Comparison of ENCODE assay signal across 9 mouse cellular contexts in the genomic region with DNA sequence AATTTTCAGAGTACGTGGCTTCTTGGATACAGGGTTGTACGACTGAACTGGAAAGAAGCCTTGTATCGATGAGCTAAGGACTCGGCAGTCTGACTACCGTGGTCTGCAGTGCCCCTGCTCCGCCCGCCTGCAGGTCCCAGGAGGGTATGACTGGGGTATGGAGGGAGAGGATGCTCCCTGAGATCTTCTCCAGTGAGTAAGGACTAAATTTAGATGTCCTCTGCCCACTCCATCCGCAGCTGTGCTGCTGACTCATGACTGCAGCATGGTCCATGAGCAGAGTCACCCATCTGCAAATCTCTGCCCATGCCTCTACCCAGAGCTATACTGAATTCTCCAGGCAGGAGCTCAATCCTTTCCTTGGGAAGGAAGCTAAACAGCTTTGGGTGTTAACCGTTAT. TPM values are rescaled to one million over a fixed set of nuclear protein-coding genes. Genes with fewer than 3 reads are reported as not detected.
DNase-seq lines count a peak whose midpoint lies in the region; ATAC-seq and TF ChIP-seq lines count a peak whose summit lies in the region.
"Had no signal": no experiment of that assay in that cellular context is flagged by ENCODE, and none has a peak within 500 bp of the region (broad histone marks: within the 10 kb centered on the region; RNA-seq: fewer than 3 reads in every experiment).

No protein-coding gene starts in this region.

- WGBS in heart, adult 2 months = 17% methylated on average over 9 of the region's 9 CpGs
- 52% methylated on average over 9 of the region's 9 CpGs for WGBS in embryonic facial prominence, embryonic 14.5 days
- 19% methylated on average over 9 of the region's 9 CpGs for WGBS in heart, embryonic 13.5 days
- WGBS in intestine, postnatal 0 days = 66% methylated on average over 9 of the region's 9 CpGs

- peaks cover 26% of the 10 kb centered on the region for H3K36me3 ChIP-seq in heart, adult 2 months (ENCODE audit: control insufficient read depth, insufficient read depth, low read length)
- no peaks in the 10 kb centered on the region for H3K36me3 ChIP-seq in embryonic facial prominence, embryonic 14.5 days (ENCODE audit: control insufficient read depth, insufficient read depth, low read length)
- no peaks in the 10 kb centered on the region for H3K36me3 ChIP-seq in heart, embryonic 13.5 days
- H3K36me3 ChIP-seq in myocyte (ENCODE audit: control insufficient read depth, insufficient read depth) = no peaks in the 10 kb centered on the region
- no peaks in the 10 kb centered on the region for H3K36me3 ChIP-seq in intestine, postnatal 0 days (ENCODE audit: control insufficient read depth, insufficient read depth)
- H3K36me3 ChIP-seq: G1E had no signal

- H3K27ac ChIP-seq in heart, adult 2 months = peak overlapping the region; percentile 86
- H3K27ac ChIP-seq in embryonic facial prominence, embryonic 14.5 days (replicated peaks; ENCODE audit: low read depth, low read length) = no peak overlapping the region
- peak overlapping the region; percentile 96 for H3K27ac ChIP-seq in heart, embryonic 13.5 days (replicated peaks)
- H3K27ac ChIP-seq in intestine, postnatal 0 days (ENCODE audit: low read depth, low read length) = no peak overlapping the region

- no peak for ATAC-seq in embryonic facial prominence, embryonic 14.5 days (ENCODE audit: low read depth)
- ATAC-seq in heart, embryonic 13.5 days (ENCODE audit: extremely low read depth, insufficient number of reproducible peaks, low FRiP score, low TSS enrichment) = peak; percentile 49; the same call in 1 of the 2 replicates
- no peak for ATAC-seq in intestine, postnatal 0 days

- H3K9ac ChIP-seq in heart, adult 2 months (ENCODE audit: low read depth, low read length) = peak overlapping the region; percentile 38; the same call in 1 of the 2 replicates
- no peak overlapping the region for H3K9ac ChIP-seq in embryonic facial prominence, embryonic 14.5 days (ENCODE audit: low read depth, low read length)
- H3K9ac ChIP-seq in heart, embryonic 13.5 days = peak overlapping the region; percentile 65
- no peak overlapping the region for H3K9ac ChIP-seq in intestine, postnatal 0 days (ENCODE audit: low read depth, low read length)

- peaks cover 16% of the 10 kb centered on the region for H3K4me1 ChIP-seq in heart, adult 2 months (ENCODE audit: control insufficient read depth, insufficient read depth, low read length)
- H3K4me1 ChIP-seq in embryonic facial prominence, embryonic 14.5 days (ENCODE audit: control insufficient read depth, insufficient read depth, low read length) = peaks cover 17% of the 10 kb centered on the region; the same call in 1 of the 2 replicates
- peaks cover 57% of the 10 kb centered on the region for H3K4me1 ChIP-seq in heart, embryonic 13.5 days
- no peaks in the 10 kb centered on the region for H3K4me1 ChIP-seq in intestine, postnatal 0 days (replicated peaks; ENCODE audit: control insufficient read depth, insufficient read depth, low read length)

- peak; percentile 48 for TF ChIP-seq CTCF in heart, adult 2 months (IDR thresholded peaks at IDR 0.05)
- TF ChIP-seq CTCF in intestine, postnatal 0 days (IDR thresholded peaks at IDR 0.05; ENCODE audit: low read depth) = no peak

- intact Hi-C loops in heart, adult 2 months (cut with DNase I) = no loop called here
- intact Hi-C loops in heart, postnatal 36 days (cut with DNase I) = loop anchor here (2.0 kb wide), 1 partner anchor 51 kb away; no protein-coding TSS in a partner anchor

- TF ChIP-seq EP300 in heart, adult 2 months (IDR thresholded peaks at IDR 0.05; ENCODE audit: insufficient read depth, low read depth, low read length) = peak; percentile 76

- H3K27me3 ChIP-seq in heart, adult 2 months (ENCODE audit: control insufficient read depth, insufficient read depth, low read length) = no peaks in the 10 kb centered on the region
- no peaks in the 10 kb centered on the region for H3K27me3 ChIP-seq in embryonic facial prominence, embryonic 14.5 days (replicated peaks; ENCODE audit: control insufficient read depth, insufficient read depth, low read length)
- H3K27me3 ChIP-seq in heart, embryonic 13.5 days (replicated peaks) = no peaks in the 10 kb centered on the region
- no peaks in the 10 kb centered on the region for H3K27me3 ChIP-seq in myocyte (ENCODE audit: control insufficient read depth, insufficient read depth, insufficient read length)
- no peaks in the 10 kb centered on the region for H3K27me3 ChIP-seq in intestine, postnatal 0 days (replicated peaks; ENCODE audit: control insufficient read depth, insufficient read depth, low read length)

- H3K4me2 ChIP-seq in embryonic facial prominence, embryonic 14.5 days (ENCODE audit: low read depth, low read length) = no peak overlapping the region
- peak overlapping the region; percentile 57 for H3K4me2 ChIP-seq in heart, embryonic 13.5 days
- H3K4me2 ChIP-seq in myocyte (ENCODE audit: low read depth) = peak overlapping the region; percentile 94
- H3K4me2 ChIP-seq in intestine, postnatal 0 days (replicated peaks; ENCODE audit: low read depth) = no peak overlapping the region

- H3K4me3 ChIP-seq in heart, adult 2 months = no peak overlapping the region
- no peak overlapping the region for H3K4me3 ChIP-seq in embryonic facial prominence, embryonic 14.5 days (ENCODE audit: low read depth, low read length)
- peak overlapping the region; percentile 17; the same call in 1 of the 2 replicates for H3K4me3 ChIP-seq in heart, embryonic 13.5 days
- no peak overlapping the region for H3K4me3 ChIP-seq in myocyte
- no peak overlapping the region for H3K4me3 ChIP-seq in intestine, postnatal 0 days (ENCODE audit: low read depth, low read length)

- H3K9me3 ChIP-seq in embryonic facial prominence, embryonic 14.5 days (ENCODE audit: control insufficient read depth, low read length) = no peaks in the 10 kb centered on the region
- no peaks in the 10 kb centered on the region for H3K9me3 ChIP-seq in heart, embryonic 13.5 days
- H3K9me3 ChIP-seq in intestine, postnatal 0 days (ENCODE audit: control insufficient read depth) = no peaks in the 10 kb centered on the region
- H3K9me3 ChIP-seq: G1E had no signal

- H3ac ChIP-seq in myocyte (ENCODE audit: control insufficient read depth, insufficient read length) = no peak overlapping the region

- H3K79me2 ChIP-seq in heart, adult 2 months (replicated peaks; ENCODE audit: control insufficient read depth, insufficient read depth, low read length) = peaks cover 2% of the 10 kb centered on the region; the same call in 1 of the 2 replicates
- H3K79me2 ChIP-seq in myocyte (ENCODE audit: control insufficient read depth, insufficient read depth) = peaks cover 7% of the 10 kb centered on the region

- peak; percentile 47; the same call in 1 of the 2 replicates for TF ChIP-seq POLR2A in heart, adult 2 months (IDR thresholded peaks at IDR 0.05; ENCODE audit: insufficient read depth, low read depth, low read length)
- no peak for TF ChIP-seq POLR2A in myocyte (IDR thresholded peaks at IDR 0.05; ENCODE audit: insufficient read length, low read depth)

- peak in 1 of 2 experiments; percentile 57 for DNase-seq in heart, adult 2 months
- no peak for DNase-seq in heart, postnatal 36 days
- peak; percentile 8 for DNase-seq in embryonic facial prominence, embryonic 14.5 days (ENCODE audit: low spot score)
- DNase-seq in kidney, postnatal 36 days = no peak
- DNase-seq in kidney, adult 9 months = no peak

TF ChIP-seq in myocyte, 11 proteins besides CTCF, POLR2A, EP300 and RAD21:
- TF ChIP-seq TCF3 (IDR thresholded peaks at IDR 0.05; ENCODE audit: insufficient read length, low read depth) (peak; percentile 43), POLR2AphosphoS2 (IDR thresholded peaks at IDR 0.05; ENCODE audit: insufficient read length, low read depth) (no peak), MYOD1 (IDR thresholded peaks at IDR 0.05; ENCODE audit: control insufficient read depth in 1 of 3, insufficient read length in 2 of 3, low read depth in 2 of 3) (peak; percentile 70 to 92 (median 90)), CEBPB (IDR thresholded peaks at IDR 0.05; ENCODE audit: insufficient read depth, poor library complexity, severe bottlenecking) (no peak), SRF (IDR thresholded peaks at IDR 0.05; ENCODE audit: control insufficient read depth, insufficient read length, low read depth) (no peak), MAX (IDR thresholded peaks at IDR 0.05; ENCODE audit: low read depth) (no peak), REST (IDR thresholded peaks at IDR 0.05; ENCODE audit: insufficient read depth, insufficient read length) (no peak), USF1 (IDR thresholded peaks at IDR 0.05; ENCODE audit: low read depth) (no peak), TCF12 (IDR thresholded peaks at IDR 0.05; ENCODE audit: insufficient read depth, poor library complexity, severe bottlenecking) (peak; percentile 80), MYOG (IDR thresholded peaks at IDR 0.05; ENCODE audit: control insufficient read depth in 1 of 3, insufficient read depth in 1 of 3, insufficient read length in 2 of 3, low read depth in 2 of 3) (peak; percentile 56 to 92 (median 90)), E2F4 (IDR thresholded peaks at IDR 0.05; ENCODE audit: insufficient read depth) (no peak)

RNA-seq across cellular contexts. Expression of gene Ppp1r12b, which starts 46.3 kb away (rescaled TPM):
- total RNA-seq in heart, adult 2 months (2021) = 100 to 1,000 TPM; 150 to 161 TPM
- polyA plus RNA-seq in heart, adult 2 months (2012; rRNA removed) = 55.4 and 84.2 TPM in 2 replicates
- total RNA-seq in heart, postnatal 36 days (2021) = 100 to 1,000 TPM; 150 to 160 TPM
- 9.4 and 11.8 TPM in 2 replicates for polyA plus RNA-seq in embryonic facial prominence, embryonic 14.5 days (2014; fragmentation: Nextera tagmentation; extraction: Ambion mirVana)
- 20.3 and 20.4 TPM in 2 replicates for polyA plus RNA-seq in heart, embryonic 13.5 days (2015; fragmentation: Nextera tagmentation; extraction: Ambion mirVana)
- polyA plus RNA-seq in myocyte (2012; fragmentation: generic; extraction: Trizol) = 4.4 TPM
- 11.5 and 13.0 TPM in 2 replicates for polyA plus RNA-seq in intestine, postnatal 0 days (2015; fragmentation: Nextera tagmentation; extraction: Ambion mirVana)

RNA-seq across cellular contexts. Expression of gene Ube2t, which starts 52.9 kb away (rescaled TPM):
- total RNA-seq in heart, adult 2 months (2021) = 1 to 10 TPM; 5.9 TPM
- polyA plus RNA-seq in heart, adult 2 months (2012; rRNA removed) = 3.0 and 3.2 TPM in 2 replicates
- total RNA-seq in heart, postnatal 36 days (2021) = 1 to 10 TPM; 7.2 to 7.3 TPM
- polyA plus RNA-seq in embryonic facial prominence, embryonic 14.5 days (2014; fragmentation: Nextera tagmentation; extraction: Ambion mirVana) = 23.0 and 24.8 TPM in 2 replicates
- 42.5 and 51.5 TPM in 2 replicates for polyA plus RNA-seq in heart, embryonic 13.5 days (2015; fragmentation: Nextera tagmentation; extraction: Ambion mirVana)
- polyA plus RNA-seq in myocyte (2012; fragmentation: generic; extraction: Trizol) = 4.0 TPM
- polyA plus RNA-seq in intestine, postnatal 0 days (2015; fragmentation: Nextera tagmentation; extraction: Ambion mirVana) = 9.4 and 12.3 TPM in 2 replicates

Comparison
In these comparisons a context has a peak if more than half of its experiments do, and no peak if none do; other contexts are left out.
1. H3K27ac ChIP-seq: peak in heart, adult 2 months (single experiment) and heart, embryonic 13.5 days (single experiment); none in embryonic facial prominence, embryonic 14.5 days (single experiment) and intestine, postnatal 0 days (single experiment).
2. H3K9ac ChIP-seq: peak in heart, adult 2 months (single experiment) and heart, embryonic 13.5 days (single experiment); none in embryonic facial prominence, embryonic 14.5 days (single experiment) and intestine, postnatal 0 days (single experiment).
3. H3K4me2 ChIP-seq: peak in heart, embryonic 13.5 days (single experiment) and myocyte (single experiment); none in embryonic facial prominence, embryonic 14.5 days (single experiment) and intestine, postnatal 0 days (single experiment).